Mouse (Mus musculus) liver, adult 2 months (tissue): ENCODE results near the gene Carnmt1.

ENCODE experiments used
- CTCF ChIP-seq: fragments of 200-500 bp; IDR thresholded peaks from 2 replicates; pipeline ENCODE4 v1.5.1; 2011; ENCODE audit warnings: low read depth, low read length, control low read depth
- POLR2A ChIP-seq: fragments of 200-500 bp; IDR thresholded peaks from 2 replicates; pipeline ENCODE4 v1.6.1; 2011; ENCODE audit warnings: low read length, control low read depth; ENCODE audit not compliant: insufficient read depth; ENCODE audit errors: extremely low read depth

DNA sequence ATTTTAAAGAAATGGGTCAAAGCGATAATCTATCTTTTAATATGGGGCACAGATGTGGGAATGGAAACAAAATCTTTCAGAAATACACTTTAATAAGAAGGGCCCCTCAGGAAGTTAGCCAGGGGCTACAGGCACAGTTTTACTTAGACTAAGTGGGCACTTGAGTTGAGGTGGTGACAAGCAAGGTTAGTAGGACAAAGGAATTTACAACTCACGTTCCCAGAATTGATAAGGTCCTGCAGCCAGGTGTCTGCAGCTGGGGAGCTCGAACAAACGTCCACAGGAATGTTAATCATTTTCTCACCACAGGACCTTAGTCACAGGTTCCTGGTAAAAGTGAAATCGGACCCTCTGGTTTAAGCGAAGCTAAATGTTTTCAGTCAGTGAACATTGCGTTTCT, 60.5 kb downstream of the Carnmt1 start:
- TF ChIP-seq CTCF (no peak), POLR2A (no peak)
